Mouse (Mus musculus): Measurements from ENCODE around the gene Glrp1.

Gene Glrp1

GRCm38 (mm10) chr1:88492415-88492814 lies 17.5 kb downstream of the Glrp1 start:
- no peak for DNase-seq (ENCODE audit: low spot score)

GRCm38 (mm10) chr1:88491617-88492378 lies 18.1 kb downstream of the Glrp1 start:
- DNase-seq (ENCODE audit: low spot score) = no peak

GRCm38 (mm10) chr1:88490164-88490563 lies 19.7 kb downstream of the Glrp1 start:
- DNase-seq (ENCODE audit: low spot score) = no peak

- no peak for DNase-seq (ENCODE audit: low spot score)
These were observed 20.9 kb downstream of the Glrp1 start for GRCm38 (mm10) chr1:88488957-88489356.

GRCm38 (mm10) chr1:88486336-88486735 lies 23.5 kb downstream of the Glrp1 start:
- no peak for DNase-seq (ENCODE audit: low spot score)

- no peak for DNase-seq (ENCODE audit: low spot score)
These were observed 25.8 kb downstream of the Glrp1 start for GRCm38 (mm10) chr1:88484059-88484458.

- DNase-seq (ENCODE audit: low spot score) = no peak
These were observed 27.4 kb downstream of the Glrp1 start for GRCm38 (mm10) chr1:88482142-88483099.

- DNase-seq (ENCODE audit: low spot score) = no peak
These were observed 29.3 kb downstream of the Glrp1 start for GRCm38 (mm10) chr1:88480594-88480993.

- no peak for DNase-seq (ENCODE audit: low spot score)
These were observed 31.7 kb downstream of the Glrp1 start for GRCm38 (mm10) chr1:88478205-88478604.

- DNase-seq (ENCODE audit: low spot score) = no peak
These were observed 33.2 kb downstream of the Glrp1 start for GRCm38 (mm10) chr1:88476554-88477085.

- no peak for DNase-seq (ENCODE audit: low spot score)
These were observed 34.3 kb downstream of the Glrp1 start for GRCm38 (mm10) chr1:88475502-88475953.

- no peak for DNase-seq (ENCODE audit: low spot score)
These were observed 35.3 kb downstream of the Glrp1 start for GRCm38 (mm10) chr1:88474598-88474997.

GRCm38 (mm10) chr1:88473899-88474298 lies 36.0 kb downstream of the Glrp1 start:
- no peak for DNase-seq (ENCODE audit: low spot score)

GRCm38 (mm10) chr1:88472258-88472657 lies 37.6 kb downstream of the Glrp1 start:
- DNase-seq (ENCODE audit: low spot score) = no peak

GRCm38 (mm10) chr1:88469746-88470145 lies 40.1 kb downstream of the Glrp1 start:
- no peak for DNase-seq (ENCODE audit: low spot score)

- no peak for DNase-seq (ENCODE audit: low spot score)
These were observed 41.5 kb downstream of the Glrp1 start for GRCm38 (mm10) chr1:88468335-88468734.

- no peak for DNase-seq (ENCODE audit: low spot score)
These were observed 42.0 kb downstream of the Glrp1 start for GRCm38 (mm10) chr1:88467866-88468265.

GRCm38 (mm10) chr1:88466325-88467064 lies 43.4 kb downstream of the Glrp1 start:
- DNase-seq (ENCODE audit: low spot score) = no peak

GRCm38 (mm10) chr1:88465722-88466121 lies 44.1 kb downstream of the Glrp1 start:
- DNase-seq (ENCODE audit: low spot score) = no peak

- no peak for DNase-seq (ENCODE audit: low spot score)
These were observed 45.6 kb downstream of the Glrp1 start for GRCm38 (mm10) chr1:88464109-88464905.

GRCm38 (mm10) chr1:88463241-88463640 lies 46.6 kb downstream of the Glrp1 start:
- DNase-seq (ENCODE audit: low spot score) = no peak
